Mouse (Mus musculus) hindbrain, embryonic 14.5 days (tissue): ENCODE data around the gene Tcea2. TPM values are rescaled to one million over a fixed set of nuclear protein-coding genes. Genes with fewer than 3 reads are reported as not detected.
A peak's percentile ranks its signal among the peaks of the same experiment; 100 is the strongest.

ENCODE experiments used
- ATAC-seq: fragments of 200-750 bp; cut with Nextera tagmentation; 2 replicates; pipeline ENCODE4 v1.8.0; 2017; ENCODE audit warnings: moderate number of reproducible peaks, mild to moderate bottlenecking, moderate TSS enrichment, moderate library complexity; ENCODE audit not compliant: low FRiP score
- DNase-seq: peaks from one replicate; pipeline ENCODE4 v3.0.0-alpha.2; 2015; ENCODE audit warnings: low spot score
- H3K27ac ChIP-seq: fragments of 300-500 bp; sonication (generic); 2 replicates; pipeline ENCODE4 v1.5.1; 2014; ENCODE audit warnings: mild to moderate bottlenecking, moderate library complexity
- H3K27me3 ChIP-seq: fragments of 300-500 bp; sonication (generic); 2 replicates; pipeline ENCODE4 v1.6.1; 2014; ENCODE audit warnings: mild to moderate bottlenecking, low read length, mixed read lengths; ENCODE audit not compliant: control insufficient read depth, insufficient read depth
- H3K36me3 ChIP-seq: fragments of 300-500 bp; sonication (generic); replicated peaks from 2 replicates; pipeline ENCODE4 v1.6.1; 2014; ENCODE audit not compliant: control insufficient read depth, insufficient read depth
- H3K4me1 ChIP-seq: fragments of 300-500 bp; sonication (generic); replicated peaks from 2 replicates; pipeline ENCODE4 v1.6.1; 2014; ENCODE audit warnings: antibody characterized with exemption, low read length, mixed read lengths; ENCODE audit not compliant: control insufficient read depth, insufficient read depth
- H3K4me2 ChIP-seq: fragments of 300-500 bp; sonication (generic); replicated peaks from 2 replicates; pipeline ENCODE4 v1.6.1; 2014; ENCODE audit warnings: mild to moderate bottlenecking, moderate library complexity
- H3K4me3 ChIP-seq: fragments of 300-500 bp; sonication (generic); replicated peaks from 2 replicates; pipeline ENCODE4 v1.5.1; 2014; ENCODE audit warnings: mild to moderate bottlenecking, low read length
- H3K9ac ChIP-seq: fragments of 300-500 bp; sonication (generic); 2 replicates; pipeline ENCODE4 v1.6.1; 2014
- H3K9me3 ChIP-seq: fragments of 300-500 bp; sonication (generic); 2 replicates; pipeline ENCODE4 v1.6.1; 2016; ENCODE audit warnings: low read length; ENCODE audit not compliant: control insufficient read depth
- WGBS: fragments of 180-500 bp; shearing (Covaris S2); extraction: QIAGEN DNeasy Blood & Tissue Kit; methylation state at CpG from one replicate; pipeline ENCODE4 v1.1.7; 2014; 5-methylcytosine and 5-hydroxymethylcytosine counted together
- polyA plus RNA-seq: library from polyadenylated mRNA; unstranded; fragments of >200 nt; fragmentation: Nextera tagmentation; extraction: Ambion mirVana; gene quantifications from 2 replicates; pipeline ENCODE4 v1.2.1, GENCODE M21; 2014

The Tcea2 gene
- polyA plus RNA-seq, 1 experiment from 2014 or later: 50.4 TPM

GRCm38 (mm10) chr2:181680716-181681117, 607 bp downstream of the Tcea2 start:
- H3K4me2 ChIP-seq: peak overlapping the region; percentile 71
- ATAC-seq (peak; percentile 16; the same call in 1 of the 2 replicates), DNase-seq (no peak)
- peaks cover 12% of the 10 kb centered on the region for H3K36me3 ChIP-seq
- WGBS: 13% methylated on average over 7 of the region's 7 CpGs
- peak overlapping the region; percentile 94 for H3K9ac ChIP-seq
- peak overlapping the region; percentile 79 for H3K4me3 ChIP-seq
- peak overlapping the region; percentile 58 for H3K27ac ChIP-seq
- H3K4me1 ChIP-seq: peaks cover 21% of the 10 kb centered on the region
- no peaks in the 10 kb centered on the region for H3K27me3 ChIP-seq
- H3K9me3 ChIP-seq: no peaks in the 10 kb centered on the region

DNA sequence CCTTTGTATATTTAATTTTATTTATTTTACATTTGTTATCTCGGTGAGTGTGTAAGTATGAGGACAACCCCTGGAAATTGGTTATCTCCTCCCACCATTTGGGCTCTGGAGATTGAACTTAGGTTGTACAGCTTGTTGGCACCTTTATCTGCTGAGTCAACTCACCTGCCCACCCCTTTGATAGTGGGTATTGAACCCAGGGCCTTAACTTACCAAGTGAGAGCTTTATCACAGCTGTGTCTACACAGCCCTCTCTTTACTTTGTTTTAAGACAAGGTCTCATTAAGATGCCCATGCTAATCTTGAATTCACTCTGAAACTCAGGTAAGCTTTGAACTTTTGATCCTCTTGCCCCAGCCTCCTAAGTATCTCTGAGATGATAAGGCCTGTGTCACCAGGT, 1.9 kb downstream of the Tcea2 start:
- DNase-seq (no peak), ATAC-seq (no peak)
- Histone ChIP-seq H3K27ac (no peak overlapping the region), H3K4me1 (peaks cover 13% of the 10 kb centered on the region), H3K27me3 (no peaks in the 10 kb centered on the region), H3K4me2 (no peak overlapping the region), H3K4me3 (no peak overlapping the region), H3K9ac (no peak overlapping the region), H3K9me3 (no peaks in the 10 kb centered on the region), H3K36me3 (peaks cover 24% of the 10 kb centered on the region)
- 94% methylated on average over 1 of the region's 1 CpGs for WGBS

- WGBS: 73% methylated on average over 4 of the region's 4 CpGs
- H3K36me3 ChIP-seq: peaks cover 38% of the 10 kb centered on the region
- ATAC-seq: no peak
Measured at GRCm38 (mm10) chr2:181683381-181683780, 3.3 kb downstream of the Tcea2 start.

DNA sequence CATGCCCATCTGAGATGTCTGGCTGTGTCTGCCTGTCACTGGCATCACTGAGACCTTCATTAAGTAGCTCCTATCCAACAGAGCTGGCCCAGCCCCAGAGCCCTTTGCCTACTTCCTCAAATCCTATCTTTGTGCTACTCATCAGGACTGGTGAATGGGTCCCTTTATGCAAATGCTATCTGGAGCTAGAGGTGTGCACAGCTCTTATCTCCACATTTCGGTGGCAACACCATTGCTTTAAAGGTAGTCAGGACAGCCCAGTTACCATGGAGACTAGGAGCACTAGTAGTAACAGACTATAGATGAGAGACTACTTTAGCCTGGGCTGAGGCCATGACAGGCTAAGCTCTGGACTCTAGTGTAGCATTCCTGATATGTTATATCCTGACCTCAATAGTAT, 4.6 kb downstream of the Tcea2 start:
- WGBS: 89% methylated on average over 1 of the region's 1 CpGs
- ATAC-seq (no peak), DNase-seq (no peak)

More at GRCm38 (mm10) chr2:181683381-181683780, 3.3 kb downstream of the Tcea2 start:
- DNase-seq: no peak
- Histone ChIP-seq H3K9me3 (no peaks in the 10 kb centered on the region), H3K27ac (no peak overlapping the region), H3K4me3 (no peak overlapping the region), H3K9ac (no peak overlapping the region), H3K4me2 (no peak overlapping the region), H3K4me1 (peaks cover 13% of the 10 kb centered on the region), H3K27me3 (no peaks in the 10 kb centered on the region)

DNA sequence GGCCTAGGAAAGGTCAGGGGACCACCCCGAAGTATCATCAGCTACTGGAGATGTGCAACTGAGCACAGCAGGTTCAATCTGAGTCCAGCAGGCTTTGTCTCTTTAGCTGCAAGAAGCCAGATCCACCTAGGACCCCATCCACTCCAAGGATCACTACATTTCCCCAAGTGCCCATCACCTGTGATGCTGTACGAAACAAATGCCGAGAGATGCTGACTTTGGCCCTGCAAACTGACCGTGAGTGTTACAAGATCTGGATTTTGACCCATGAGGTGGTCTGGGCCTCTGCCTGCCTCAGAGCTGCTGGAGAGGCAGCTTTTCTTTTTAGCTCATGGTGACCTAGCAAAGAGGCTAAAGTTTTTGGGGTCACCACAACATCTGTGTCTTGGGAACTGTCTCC, 5.6 kb downstream of the Tcea2 start:
- no peak overlapping the region for H3K27ac ChIP-seq
- H3K4me2 ChIP-seq: no peak overlapping the region
- H3K9ac ChIP-seq: no peak overlapping the region
- ATAC-seq (no peak), DNase-seq (no peak)
- peaks cover 52% of the 10 kb centered on the region for H3K36me3 ChIP-seq
- 93% methylated on average over 4 of the region's 4 CpGs for WGBS
- H3K4me1 ChIP-seq: peaks cover 12% of the 10 kb centered on the region
- H3K9me3 ChIP-seq: no peaks in the 10 kb centered on the region
- no peaks in the 10 kb centered on the region for H3K27me3 ChIP-seq
- no peak overlapping the region for H3K4me3 ChIP-seq

More for the DNA sequence above, 4.6 kb downstream of the Tcea2 start:
- peaks cover 13% of the 10 kb centered on the region for H3K4me1 ChIP-seq
- H3K9me3 ChIP-seq: no peaks in the 10 kb centered on the region
- no peaks in the 10 kb centered on the region for H3K27me3 ChIP-seq
- H3K4me3 ChIP-seq: no peak overlapping the region
- no peak overlapping the region for H3K4me2 ChIP-seq
- H3K9ac ChIP-seq: no peak overlapping the region
- peaks cover 52% of the 10 kb centered on the region for H3K36me3 ChIP-seq
- no peak overlapping the region for H3K27ac ChIP-seq

DNA sequence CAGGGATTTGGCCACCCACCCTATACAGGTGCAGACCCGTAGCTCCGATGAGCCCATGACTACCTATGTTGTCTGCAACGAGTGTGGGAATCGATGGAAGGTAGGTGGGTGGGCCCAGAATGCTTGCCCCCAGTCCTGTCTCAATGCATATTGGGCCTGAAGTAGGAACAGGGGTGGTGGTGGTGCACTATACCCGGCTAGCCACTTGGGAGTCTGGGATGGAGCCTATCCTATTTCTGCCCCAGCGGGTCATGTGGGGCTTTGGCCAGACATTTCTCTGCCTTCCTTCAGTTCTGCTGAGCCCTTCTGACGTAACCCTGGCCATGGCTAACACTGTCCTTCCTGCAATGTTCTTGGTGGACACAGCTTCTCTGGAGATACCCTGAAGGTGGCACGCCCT, 7.5 kb downstream of the Tcea2 start:
- Histone ChIP-seq H3K4me3 (no peak overlapping the region), H3K36me3 (peaks cover 52% of the 10 kb centered on the region), H3K9me3 (no peaks in the 10 kb centered on the region), H3K9ac (no peak overlapping the region), H3K4me2 (no peak overlapping the region), H3K27ac (no peak overlapping the region), H3K4me1 (peaks cover 3% of the 10 kb centered on the region), H3K27me3 (no peaks in the 10 kb centered on the region)
- DNase-seq (no peak), ATAC-seq (no peak)
- WGBS: 92% methylated on average over 8 of the region's 8 CpGs

- peaks cover 10% of the 10 kb centered on the region for H3K4me1 ChIP-seq
- H3K27me3 ChIP-seq: no peaks in the 10 kb centered on the region
- no peak overlapping the region for H3K4me2 ChIP-seq
- H3K4me3 ChIP-seq: no peak overlapping the region
- no peak overlapping the region for H3K27ac ChIP-seq
- no peaks in the 10 kb centered on the region for H3K9me3 ChIP-seq
- DNase-seq: no peak
- no peak for ATAC-seq
- peaks cover 51% of the 10 kb centered on the region for H3K36me3 ChIP-seq
- 90% methylated on average over 10 of the region's 10 CpGs for WGBS
- no peak overlapping the region for H3K9ac ChIP-seq
Measured at GRCm38 (mm10) chr2:181689466-181690160, 9.5 kb downstream of the Tcea2 start.

DNA sequence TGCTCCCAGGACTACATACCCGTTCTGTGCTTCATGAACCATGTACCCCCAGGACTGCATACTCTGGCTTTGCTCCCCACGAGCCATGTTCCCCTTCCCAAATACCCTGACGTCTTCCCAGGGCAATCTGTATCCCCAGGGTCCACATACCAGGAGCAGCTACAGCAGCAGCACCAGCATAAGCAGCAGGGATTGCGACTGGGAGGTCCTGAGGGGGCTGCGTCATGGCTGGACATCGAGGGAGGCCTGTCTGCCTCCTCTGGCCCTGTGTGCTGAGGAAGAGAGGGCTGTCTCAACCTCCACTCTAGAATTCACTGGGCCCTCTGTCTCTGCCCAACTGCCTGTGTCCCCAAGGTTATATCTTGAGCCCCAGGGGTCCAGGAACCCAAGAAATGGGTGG, 11.0 kb downstream of the Tcea2 start:
- Histone ChIP-seq H3K9ac (no peak overlapping the region), H3K4me1 (peaks cover 10% of the 10 kb centered on the region), H3K4me3 (no peak overlapping the region), H3K4me2 (no peak overlapping the region), H3K27ac (no peak overlapping the region), H3K9me3 (no peaks in the 10 kb centered on the region), H3K36me3 (peaks cover 36% of the 10 kb centered on the region), H3K27me3 (no peaks in the 10 kb centered on the region)
- ATAC-seq (no peak), DNase-seq (no peak)
- 87% methylated on average over 6 of the region's 6 CpGs for WGBS

- no peak overlapping the region for H3K4me3 ChIP-seq
- DNase-seq (no peak), ATAC-seq (no peak)
- H3K36me3 ChIP-seq: peaks cover 31% of the 10 kb centered on the region
- no peak overlapping the region for H3K4me2 ChIP-seq
- peaks cover 10% of the 10 kb centered on the region for H3K4me1 ChIP-seq
- H3K9ac ChIP-seq: no peak overlapping the region
- H3K27ac ChIP-seq: no peak overlapping the region
- 91% methylated on average over 4 of the region's 4 CpGs for WGBS
- no peaks in the 10 kb centered on the region for H3K27me3 ChIP-seq
- no peaks in the 10 kb centered on the region for H3K9me3 ChIP-seq
Measured at GRCm38 (mm10) chr2:181691571-181691970, 11.5 kb downstream of the Tcea2 start.
